Mouse (Mus musculus) ES-E14 (cell line): ENCODE results near the gene Chd9. TPM values are rescaled to one million over a fixed set of nuclear protein-coding genes. Genes with fewer than 3 reads are reported as not detected.

Experiments
- DNase-seq: peaks from one replicate; pipeline ENCODE4 v3.0.0-alpha.2; 2013; ENCODE audit warnings: low read depth, low spot score
- H3K27ac ChIP-seq: 2 replicates; pipeline ENCODE4 v1.5.1; 2012; ENCODE audit warnings: low read depth, mild to moderate bottlenecking, low read length, moderate library complexity, mixed read lengths; ENCODE audit not compliant: poor library complexity, insufficient read depth, severe bottlenecking
- H3K36me3 ChIP-seq: 2 replicates; pipeline ENCODE4 v1.6.1; 2012; ENCODE audit warnings: mild to moderate bottlenecking, low read length, moderate library complexity, mixed read lengths; ENCODE audit not compliant: control insufficient read depth, poor library complexity, insufficient read depth, severe bottlenecking
- H3K4me1 ChIP-seq, 2 experiments: fragments of 150-350 bp in 1 of 2; sonication (generic) in 1 of 2; 2 replicates each; pipeline ENCODE4 v1.6.1; 2012; ENCODE audit warnings: low read length in 2 of 2, mild to moderate bottlenecking in 1 of 2, mixed read lengths in 1 of 2; ENCODE audit not compliant: control insufficient read depth in 2 of 2, insufficient read depth in 2 of 2, poor library complexity in 1 of 2
- H3K4me3 ChIP-seq, 2 experiments: fragments of 150-350 bp in 1 of 2; sonication (generic) in 1 of 2; 2 replicates each; pipeline ENCODE4 v1.5.1; 2012; ENCODE audit warnings: low read length in 2 of 2, low read depth in 1 of 2, mild to moderate bottlenecking in 1 of 2, mixed read lengths in 1 of 2; ENCODE audit not compliant: insufficient read depth in 1 of 2, poor library complexity in 1 of 2, severe bottlenecking in 1 of 2
- H3K9ac ChIP-seq: 2 replicates; pipeline ENCODE4 v1.6.1; 2012; ENCODE audit warnings: low read depth, mild to moderate bottlenecking, low read length, mixed read lengths; ENCODE audit not compliant: poor library complexity, insufficient read depth, severe bottlenecking
- H3K9me3 ChIP-seq: fragments of 150-350 bp; sonication (generic); 2 replicates; pipeline ENCODE4 v1.6.1; 2012; ENCODE audit warnings: low read depth, mild to moderate bottlenecking, low read length; ENCODE audit not compliant: control insufficient read depth, insufficient read depth
- CHD2 ChIP-seq: IDR thresholded peaks from 2 replicates; pipeline ENCODE4 v1.6.1; 2014; ENCODE audit warnings: mild to moderate bottlenecking, low read depth, low read length, inconsistent platforms
- HCFC1 ChIP-seq: IDR thresholded peaks from 2 replicates; pipeline ENCODE4 v1.6.1; 2012; ENCODE audit warnings: low read length, inconsistent platforms, borderline replicate concordance; ENCODE audit not compliant: insufficient read depth
- MAFK ChIP-seq: IDR thresholded peaks from 2 replicates; pipeline ENCODE4 v1.6.1; 2014; ENCODE audit warnings: mild to moderate bottlenecking, low read depth, low read length, inconsistent platforms; ENCODE audit not compliant: insufficient read depth
- ZC3H11A ChIP-seq: IDR thresholded peaks from 2 replicates; pipeline ENCODE4 v1.6.1; 2012; ENCODE audit warnings: low read depth, mild to moderate bottlenecking, inconsistent platforms, low read length, borderline replicate concordance
- ZNF384 ChIP-seq: IDR thresholded peaks from 2 replicates; pipeline ENCODE4 v1.6.1; 2012; ENCODE audit warnings: low read depth, low read length, inconsistent platforms
- in situ Hi-C, 2 experiments: fragments of 600-800 bp; cut with MboI; formaldehyde crosslinking; loops; one replicate each; pipeline ENCODE4 v1.15.1; 2025; ENCODE audit warnings: low sequenced_read_pairs in 2 of 2, inconsistent platforms in 1 of 2; ENCODE audit not compliant: unreplicated experiment in 2 of 2
- total RNA-seq: library from RNA; depleted of rRNA; stranded (reverse); fragments of 300-350 nt; gene quantifications from 2 replicates; pipeline ENCODE4 v1.2.3, GENCODE M21; 2012

Gene Chd9
- total RNA-seq, 1 experiment = 32.4 TPM

- peaks cover 7 to 27% of the 10 kb centered on the region in 2 experiments; a peak in 3 of 4 replicates for H3K4me1 ChIP-seq
- in situ Hi-C loops = no loop called here
Observed at GRCm38 (mm10) chr8:90867061-90867460, 38.9 kb downstream of the Chd9 start.

GRCm38 (mm10) chr8:90867911-90868310 is 39.8 kb downstream of the Chd9 start:
- in situ Hi-C loops = no loop called here
- Histone ChIP-seq H3K4me3 (no peak overlapping the region), H3K36me3 (no peaks in the 10 kb centered on the region; the same call in 1 of the 2 replicates), H3K27ac (no peak overlapping the region), H3K4me1 (peaks cover 7 to 25% of the 10 kb centered on the region in 2 experiments; a peak in 3 of 4 replicates), H3K9ac (no peak overlapping the region), H3K9me3 (no peaks in the 10 kb centered on the region)
- TF ChIP-seq ZC3H11A (no peak), HCFC1 (no peak), MAFK (no peak), ZNF384 (no peak), CHD2 (no peak)
- DNase-seq = no peak

More at GRCm38 (mm10) chr8:90867061-90867460, 38.9 kb downstream of the Chd9 start:
- Histone ChIP-seq H3K27ac (no peak overlapping the region), H3K9me3 (no peaks in the 10 kb centered on the region), H3K36me3 (no peaks in the 10 kb centered on the region; the same call in 1 of the 2 replicates), H3K9ac (no peak overlapping the region), H3K4me3 (no peak overlapping the region)
- no peak for DNase-seq
- no peak for TF ChIP-seq MAFK
- TF ChIP-seq HCFC1 = no peak
- TF ChIP-seq ZNF384 = no peak
- TF ChIP-seq CHD2 = no peak
- TF ChIP-seq ZC3H11A = no peak

GRCm38 (mm10) chr8:90868334-90868733 is 40.2 kb downstream of the Chd9 start:
- no peaks in the 10 kb centered on the region; the same call in 1 of the 2 replicates for H3K36me3 ChIP-seq
- DNase-seq = no peak
- H3K27ac ChIP-seq = no peak overlapping the region
- H3K9ac ChIP-seq = no peak overlapping the region
- no peaks in the 10 kb centered on the region for H3K9me3 ChIP-seq
- TF ChIP-seq HCFC1 (no peak), ZC3H11A (no peak), CHD2 (no peak), MAFK (no peak), ZNF384 (no peak)
- peaks cover 7 to 25% of the 10 kb centered on the region in 2 experiments; a peak in 3 of 4 replicates for H3K4me1 ChIP-seq
- in situ Hi-C loops = no loop called here
- no peak overlapping the region for H3K4me3 ChIP-seq

GRCm38 (mm10) chr8:90869071-90869919 is 41.1 kb downstream of the Chd9 start:
- TF ChIP-seq ZNF384 (no peak), MAFK (no peak), HCFC1 (no peak), CHD2 (no peak), ZC3H11A (no peak)
- no peaks in the 10 kb centered on the region for H3K9me3 ChIP-seq
- H3K27ac ChIP-seq = 0 out of 2 replicates have a peak overlapping the region, but pooled peaks have one; percentile 69
- peaks cover 7 to 25% of the 10 kb centered on the region in 2 experiments; a peak in 3 of 4 replicates for H3K4me1 ChIP-seq
- H3K4me3 ChIP-seq = 0 out of 4 replicates have a peak overlapping the region, but pooled peaks of 1 of the 2 experiments have one; percentile 30
- no peaks in the 10 kb centered on the region; the same call in 1 of the 2 replicates for H3K36me3 ChIP-seq
- in situ Hi-C loops = no loop called here
- peak overlapping the region; percentile 3; the same call in 1 of the 2 replicates for H3K9ac ChIP-seq
- DNase-seq = no peak
